Mouse (Mus musculus) heart, postnatal 0 days (tissue): ENCODE measurements around the gene Leo1.

Experiments used
- CTCF ChIP-seq: IDR thresholded peaks from 2 replicates; pipeline ENCODE4 v1.5.1; 2016; ENCODE audit warnings: antibody characterized with exemption, control low read depth, low read depth
- EP300 ChIP-seq: IDR thresholded peaks from 2 replicates; pipeline ENCODE4 v1.6.1; 2016; ENCODE audit warnings: antibody characterized with exemption, low read depth

DNA sequence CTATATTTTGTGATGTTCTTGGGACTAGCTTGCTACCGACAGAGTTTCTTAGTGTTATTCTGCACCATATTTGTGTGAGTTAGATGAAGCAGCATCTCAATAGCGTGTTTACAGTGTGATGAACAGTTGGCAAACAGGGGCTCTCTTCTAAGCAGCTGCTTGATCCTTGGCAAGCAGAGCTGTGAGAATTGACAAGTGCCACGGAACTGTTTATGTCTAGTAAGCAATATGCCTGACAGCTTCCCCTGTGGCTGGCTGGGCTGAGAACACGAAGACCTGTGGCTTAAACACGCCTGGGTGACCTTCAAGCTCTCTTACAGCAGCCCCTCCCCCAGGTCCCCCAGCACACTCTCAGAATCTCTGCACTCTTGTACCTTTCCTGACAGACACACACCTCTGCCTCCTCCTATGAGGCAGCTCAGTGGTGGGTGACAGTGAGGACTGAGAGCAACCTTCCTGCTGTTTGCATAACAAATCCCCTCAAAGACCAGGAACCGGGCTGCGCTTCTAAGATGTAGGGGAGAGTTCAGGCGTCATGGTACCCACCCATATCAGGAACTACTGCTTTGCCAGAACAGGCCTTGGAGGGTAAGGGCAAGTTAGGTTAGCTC lies 21.8 kb downstream of the Leo1 start:
- TF ChIP-seq CTCF, result no peak
- TF ChIP-seq EP300, result no peak
